Mouse (Mus musculus) 416B (cell line): ENCODE results near the gene Pramel6.
"Not testable (repeated sequence)": the region's sequence is repeated elsewhere in the genome, so short reads cannot be mapped to it uniquely, and the experiment has no call there.

Experiments
- DNase-seq: peaks from one replicate; pipeline ENCODE4 v3.0.0; 2011; ENCODE audit warnings: low read depth

Gene Pramel6

GRCm38 (mm10) chr2:87506265-87506664, at the start of gene Pramel6:
Gene Pramel6 (plus strand): TSS chr2:87506565.
- no peak for DNase-seq

DNA sequence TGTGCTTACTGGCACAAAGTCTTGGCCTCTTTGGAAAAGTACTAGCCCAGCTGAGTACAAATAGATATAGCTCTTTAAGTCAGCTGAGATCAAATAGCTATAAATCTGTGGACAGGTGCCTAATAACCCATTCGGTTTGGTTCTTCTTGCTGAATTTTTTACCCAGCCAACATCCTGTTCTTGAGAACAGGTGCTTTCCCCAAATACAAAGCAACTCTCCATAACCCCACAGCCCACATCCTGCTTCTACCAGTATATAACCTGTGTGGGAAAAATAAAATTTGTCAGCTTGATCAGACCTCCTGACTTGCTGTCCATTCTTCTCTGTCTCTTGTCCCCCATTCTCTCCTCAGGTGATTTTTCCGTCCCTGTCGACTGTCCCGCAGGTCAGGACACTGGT, 44.6 kb upstream of the Pramel6 start:
- DNase-seq, result peak; percentile 28

GRCm38 (mm10) chr2:87480207-87480606, 26.2 kb upstream of the Pramel6 start:
- DNase-seq, result peak; percentile 9

DNA sequence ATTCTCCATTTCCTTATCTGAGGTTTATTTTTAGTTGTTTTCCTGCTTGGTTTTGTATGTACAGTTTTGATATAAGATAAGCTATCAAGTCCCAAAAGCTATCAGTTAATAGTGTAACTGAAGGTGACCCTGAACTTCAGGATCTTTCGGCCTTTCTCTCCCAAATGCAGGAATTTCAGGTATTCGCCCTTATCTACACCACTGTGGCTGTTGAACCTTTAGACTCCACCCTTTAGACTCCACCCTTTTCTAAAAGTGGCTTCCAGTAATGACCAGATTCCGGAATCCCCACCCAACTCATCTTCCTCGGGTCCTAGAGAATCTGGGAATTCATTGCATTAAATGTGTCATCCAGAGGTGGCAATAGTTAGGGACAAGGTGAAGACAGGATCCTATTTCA, 25.2 kb upstream of the Pramel6 start:
- DNase-seq, result no peak

GRCm38 (mm10) chr2:87482276-87482675, 24.1 kb upstream of the Pramel6 start:
- DNase-seq, result no peak

DNA sequence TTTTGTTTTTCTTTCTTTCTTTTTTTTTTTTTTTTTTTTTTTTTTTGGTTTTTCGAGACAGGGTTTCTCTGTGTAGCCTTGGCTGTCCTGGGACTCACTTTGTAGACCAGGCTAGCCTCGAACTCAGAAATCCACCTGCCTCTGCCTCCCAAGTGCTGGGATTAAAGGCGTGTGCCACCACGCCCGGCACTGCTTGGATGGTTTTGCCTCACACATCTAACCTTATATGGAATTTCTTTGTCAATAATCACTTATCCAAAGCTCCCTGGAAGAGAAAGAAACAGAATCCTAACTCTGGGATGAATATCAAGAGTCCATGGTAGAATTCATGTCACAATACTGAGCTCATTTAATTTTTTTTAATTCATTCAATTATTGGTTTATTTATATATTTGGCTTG, 9.4 kb upstream of the Pramel6 start, which contains the start of gene Pramel7:
Gene Pramel7, minus strand, starts transcription at position 101 of the 400 bp plus-strand sequence.
- DNase-seq, result not testable (repeated sequence)

DNA sequence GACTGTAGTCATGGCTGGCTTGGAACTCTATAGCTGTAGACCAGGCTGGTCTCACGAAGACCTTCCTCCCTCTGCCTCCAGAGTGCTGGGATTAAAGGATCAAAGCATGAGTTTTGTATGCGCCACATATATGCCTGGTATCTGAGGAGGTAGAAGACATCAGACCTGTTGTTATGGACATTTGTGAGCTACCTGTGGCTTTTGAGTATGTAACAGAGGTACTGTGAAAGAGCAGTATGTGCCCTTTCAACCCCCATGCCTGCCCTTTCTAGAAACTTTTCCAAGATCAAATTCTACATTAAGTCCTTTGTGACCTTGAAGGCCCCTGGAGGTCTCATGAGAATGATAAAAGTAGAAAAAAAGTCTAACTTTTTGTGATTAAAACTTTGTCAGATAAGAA, 8.7 kb downstream of the Pramel6 start:
- no peak for DNase-seq

- no peak for DNase-seq
Observed at GRCm38 (mm10) chr2:87515457-87516060, 9.2 kb downstream of the Pramel6 start.

- no peak for DNase-seq
Observed at GRCm38 (mm10) chr2:87516581-87516980, 10.2 kb downstream of the Pramel6 start.

DNA sequence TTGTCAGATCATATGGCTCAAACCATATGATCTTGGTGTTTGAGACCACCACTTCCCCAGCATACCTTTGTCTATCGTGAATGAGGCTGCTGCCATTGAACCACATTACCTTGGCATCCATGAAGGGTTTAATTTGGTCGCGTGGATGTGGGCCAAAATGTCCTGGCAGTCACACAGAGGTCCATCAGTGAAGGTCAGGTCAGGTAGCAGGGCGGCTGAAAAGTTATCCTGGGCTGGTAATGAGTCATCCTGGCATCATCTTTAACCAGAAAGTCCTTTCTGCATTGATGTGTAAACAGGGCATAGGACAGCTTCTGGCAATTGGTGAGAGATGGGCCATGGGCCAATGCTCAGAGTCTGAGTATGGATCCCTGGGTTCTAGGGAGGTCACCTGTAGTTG, 14.3 kb downstream of the Pramel6 start:
- no peak for DNase-seq

DNA sequence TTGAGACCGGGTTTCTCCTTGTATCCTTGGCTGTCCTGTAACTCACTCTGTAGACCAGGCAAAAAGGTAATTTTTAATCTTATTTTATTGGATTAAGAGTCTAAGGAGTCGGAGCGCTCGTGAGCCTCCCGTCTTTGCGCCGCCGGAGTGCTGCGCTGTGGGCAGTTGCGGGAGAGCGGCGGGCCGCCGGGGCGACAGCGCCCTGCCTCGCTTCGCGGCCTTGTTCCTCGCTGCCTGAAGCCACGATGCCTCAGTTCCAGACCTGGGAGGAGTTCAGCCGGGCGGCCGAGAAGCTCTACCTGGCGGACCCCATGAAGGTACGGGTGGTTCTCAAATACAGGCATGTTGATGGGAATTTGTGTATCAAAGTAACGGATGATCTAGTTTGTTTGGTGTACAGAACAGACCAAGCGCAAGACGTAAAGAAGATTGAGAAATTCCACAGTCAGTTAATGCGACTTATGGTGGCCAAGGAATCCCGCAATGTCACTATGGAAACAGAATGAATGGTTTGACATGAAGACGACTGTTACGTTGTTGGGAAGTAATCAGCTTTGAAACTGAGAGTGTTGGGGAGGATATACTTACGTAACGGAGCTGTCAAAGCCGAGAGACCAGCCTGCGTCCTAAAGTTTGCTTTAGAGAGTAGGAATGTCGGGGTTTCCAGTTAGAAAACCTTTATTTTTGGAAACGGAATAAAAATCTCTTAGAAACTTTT, 19.7 kb downstream of the Pramel6 start:
- not testable (repeated sequence) for DNase-seq

GRCm38 (mm10) chr2:87531496-87531895, 25.1 kb downstream of the Pramel6 start, which contains the start of gene Olfr153:
Gene Olfr153 (plus strand): TSS chr2:87531796.
- DNase-seq, result no peak

GRCm38 (mm10) chr2:87534826-87535225, 28.5 kb downstream of the Pramel6 start:
- DNase-seq, result no peak

DNA sequence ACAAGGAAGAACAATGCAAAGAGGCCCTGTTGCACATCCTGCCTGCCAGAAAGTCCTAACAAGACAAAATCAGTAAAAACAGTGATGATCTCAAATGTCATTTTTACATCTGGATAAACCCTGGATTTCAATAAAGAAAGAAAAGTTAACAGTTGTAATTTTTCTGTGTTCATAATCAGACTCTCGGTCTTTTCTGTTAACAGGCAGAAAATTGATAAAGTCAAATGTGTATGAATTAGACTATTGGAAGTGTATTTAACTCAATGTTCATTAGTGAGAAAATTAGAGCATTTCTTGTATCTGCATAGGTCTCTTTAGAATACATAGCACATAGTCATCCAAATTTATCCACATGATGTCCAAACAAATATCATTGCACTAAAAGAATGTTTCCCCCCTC, 39.1 kb downstream of the Pramel6 start, which contains the start of gene Olfr1128:
Gene Olfr1128, minus strand, starts transcription at position 101 of the 400 bp plus-strand sequence.
- DNase-seq, result no peak
